In the genomic region with DNA sequence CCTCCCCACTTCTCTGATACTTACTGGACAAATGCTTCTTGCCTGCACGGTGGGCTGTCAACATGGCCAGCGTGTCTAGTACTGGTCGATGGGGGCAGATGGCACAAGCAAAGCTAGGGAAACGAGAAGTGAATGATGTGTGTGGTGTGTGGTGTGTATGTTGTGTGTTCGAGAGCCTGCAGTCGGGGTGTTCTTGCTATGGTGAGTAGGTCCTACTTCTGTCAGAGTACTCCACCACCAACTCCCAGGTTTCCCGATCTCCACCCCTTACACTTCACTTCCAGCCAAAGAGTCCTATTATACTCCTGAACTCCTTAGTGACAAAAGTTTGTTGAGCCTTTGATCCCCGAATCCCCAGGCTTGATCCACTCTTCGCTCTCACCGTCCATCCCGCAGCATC, we compare ENCODE assay signal across 1 mouse cellular context.
TF ChIP-seq lines count a peak whose summit lies in the region.

No protein-coding gene starts in this region.

TF ChIP-seq in CH12.LX, 34 proteins besides CTCF, POLR2A, EP300 and RAD21:
- TF ChIP-seq MXI1 (IDR thresholded peaks at IDR 0.05; ENCODE audit: low read depth, low read length) (peak; percentile 6; the same call in 1 of the 2 replicates), ELF1 (IDR thresholded peaks at IDR 0.05; ENCODE audit: low read depth, low read length) (no peak)
TF ChIP-seq in CH12.LX: peak in this region for 1.
